Mouse (Mus musculus): ENCODE results near the gene Gramd1a. TPM values are rescaled to one million over a fixed set of nuclear protein-coding genes. Genes with fewer than 3 reads are reported as not detected.

The Gramd1a gene
- total RNA-seq, 1 experiment from 2014 or later = 90.0 TPM

GRCm38 (mm10) chr7:31130197-31130596 lies 25.5 kb downstream of the Gramd1a start:
- ATAC-seq (replicated peaks in 1 of 2; ENCODE audit: insufficient read depth in 1 of 2, low FRiP score in 2 of 2, low TSS enrichment in 1 of 2, low read depth in 1 of 2, poor library complexity in 2 of 2, severe bottlenecking in 2 of 2) = no peak

- no peak for ATAC-seq (replicated peaks in 1 of 2; ENCODE audit: insufficient read depth in 1 of 2, low FRiP score in 2 of 2, low TSS enrichment in 1 of 2, low read depth in 1 of 2, poor library complexity in 2 of 2, severe bottlenecking in 2 of 2)
Measured at GRCm38 (mm10) chr7:31128157-31128705, 27.5 kb downstream of the Gramd1a start.

DNA sequence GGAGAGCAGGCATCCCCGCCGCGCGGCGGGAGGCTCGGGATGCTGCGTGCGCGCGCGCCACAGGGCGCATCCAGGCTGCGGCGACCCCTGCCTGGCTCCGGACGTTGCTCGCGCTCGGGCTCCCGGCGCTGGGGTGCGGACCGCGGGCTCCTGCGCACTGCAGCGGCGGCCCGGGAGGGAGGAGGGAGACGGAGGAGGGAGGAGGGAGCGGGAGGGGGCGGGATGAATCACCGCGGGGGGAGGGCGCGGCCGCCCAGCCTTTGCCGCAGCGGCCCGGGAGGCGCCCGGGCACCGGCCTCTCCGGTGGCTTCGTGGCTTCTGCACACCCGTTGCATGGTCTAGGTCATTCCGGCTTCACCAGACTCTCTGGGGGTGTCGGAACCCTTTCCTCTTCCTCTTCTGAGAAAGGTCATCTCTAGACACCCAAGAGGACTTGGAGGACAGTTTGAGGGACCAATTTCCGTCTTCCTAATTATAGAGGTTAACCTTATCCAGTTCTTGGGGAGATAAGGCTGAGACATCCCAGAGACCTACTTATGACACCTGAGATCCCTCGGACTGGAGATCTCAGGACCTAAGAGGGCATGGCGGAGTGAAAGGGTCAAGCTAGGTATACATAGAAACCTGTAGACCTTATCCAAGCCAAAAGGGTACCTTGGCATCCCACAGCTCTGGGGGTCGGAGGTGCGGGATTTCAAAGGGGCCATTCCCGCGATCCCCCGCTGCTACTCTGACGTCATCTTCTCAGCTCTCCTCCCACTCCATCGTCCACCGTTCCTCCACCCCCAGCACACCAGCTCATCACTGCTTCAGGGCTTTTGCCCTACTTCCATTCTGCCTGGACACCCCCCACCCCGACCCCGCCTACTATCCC lies 28.6 kb downstream of the Gramd1a start, which contains the start of gene Scn1b:
Scn1b (minus strand) TSS at position 153 of the 874 bp plus-strand sequence.
- no peak for ATAC-seq (replicated peaks in 1 of 2; ENCODE audit: insufficient read depth in 1 of 2, low FRiP score in 2 of 2, low TSS enrichment in 1 of 2, low read depth in 1 of 2, poor library complexity in 2 of 2, severe bottlenecking in 2 of 2)

GRCm38 (mm10) chr7:31126211-31126751 lies 29.4 kb downstream of the Gramd1a start:
- ATAC-seq (replicated peaks in 1 of 2; ENCODE audit: insufficient read depth in 1 of 2, low FRiP score in 2 of 2, low TSS enrichment in 1 of 2, low read depth in 1 of 2, poor library complexity in 2 of 2, severe bottlenecking in 2 of 2) = no peak

DNA sequence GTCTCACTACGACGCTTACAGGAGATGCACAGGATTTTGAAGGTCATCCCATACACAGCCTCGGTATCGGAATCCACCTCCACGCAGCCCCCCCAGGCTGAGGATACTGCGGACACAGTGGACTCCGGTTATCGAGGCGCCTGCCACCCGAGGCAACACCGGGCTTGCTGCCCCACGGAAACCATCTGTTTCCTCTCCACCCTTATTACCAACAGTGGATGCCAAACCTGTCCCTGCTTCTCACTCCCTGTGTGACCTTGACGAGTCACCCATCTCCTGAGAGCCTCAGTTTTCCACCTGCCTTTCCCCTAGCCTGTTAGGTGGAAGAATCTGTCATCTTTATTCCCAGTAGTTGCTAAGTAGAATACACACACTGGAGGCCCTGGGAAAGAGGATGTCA lies 30.6 kb downstream of the Gramd1a start:
- ATAC-seq (replicated peaks in 1 of 2; ENCODE audit: insufficient read depth in 1 of 2, low FRiP score in 2 of 2, low TSS enrichment in 1 of 2, low read depth in 1 of 2, poor library complexity in 2 of 2, severe bottlenecking in 2 of 2) = peak; percentile 34 to 42; a peak in 3 of 4 replicates

DNA sequence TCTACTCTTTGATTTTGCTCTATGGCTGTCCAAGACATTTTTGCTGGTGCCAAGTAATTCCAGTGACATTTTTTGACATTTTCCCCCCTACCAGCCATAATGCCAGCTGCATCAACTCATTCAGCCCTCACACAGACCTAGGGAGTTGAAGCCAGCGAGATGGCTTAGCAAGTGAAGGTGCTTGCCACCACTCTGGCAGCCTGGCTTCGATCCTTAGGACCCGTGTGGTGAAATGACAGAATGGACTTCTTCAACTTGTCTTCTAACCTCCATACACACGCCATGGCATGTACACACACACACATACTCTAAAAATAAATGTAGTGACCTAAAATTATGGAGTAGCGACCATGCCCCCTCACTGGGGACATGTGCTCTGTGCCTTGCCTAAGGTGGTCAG lies 31.3 kb downstream of the Gramd1a start:
- no peak for ATAC-seq (replicated peaks in 1 of 2; ENCODE audit: insufficient read depth in 1 of 2, low FRiP score in 2 of 2, low TSS enrichment in 1 of 2, low read depth in 1 of 2, poor library complexity in 2 of 2, severe bottlenecking in 2 of 2)

- ATAC-seq (replicated peaks in 1 of 2; ENCODE audit: insufficient read depth in 1 of 2, low FRiP score in 2 of 2, low TSS enrichment in 1 of 2, low read depth in 1 of 2, poor library complexity in 2 of 2, severe bottlenecking in 2 of 2) = no peak
Measured at GRCm38 (mm10) chr7:31123697-31124096, 32.0 kb downstream of the Gramd1a start.

DNA sequence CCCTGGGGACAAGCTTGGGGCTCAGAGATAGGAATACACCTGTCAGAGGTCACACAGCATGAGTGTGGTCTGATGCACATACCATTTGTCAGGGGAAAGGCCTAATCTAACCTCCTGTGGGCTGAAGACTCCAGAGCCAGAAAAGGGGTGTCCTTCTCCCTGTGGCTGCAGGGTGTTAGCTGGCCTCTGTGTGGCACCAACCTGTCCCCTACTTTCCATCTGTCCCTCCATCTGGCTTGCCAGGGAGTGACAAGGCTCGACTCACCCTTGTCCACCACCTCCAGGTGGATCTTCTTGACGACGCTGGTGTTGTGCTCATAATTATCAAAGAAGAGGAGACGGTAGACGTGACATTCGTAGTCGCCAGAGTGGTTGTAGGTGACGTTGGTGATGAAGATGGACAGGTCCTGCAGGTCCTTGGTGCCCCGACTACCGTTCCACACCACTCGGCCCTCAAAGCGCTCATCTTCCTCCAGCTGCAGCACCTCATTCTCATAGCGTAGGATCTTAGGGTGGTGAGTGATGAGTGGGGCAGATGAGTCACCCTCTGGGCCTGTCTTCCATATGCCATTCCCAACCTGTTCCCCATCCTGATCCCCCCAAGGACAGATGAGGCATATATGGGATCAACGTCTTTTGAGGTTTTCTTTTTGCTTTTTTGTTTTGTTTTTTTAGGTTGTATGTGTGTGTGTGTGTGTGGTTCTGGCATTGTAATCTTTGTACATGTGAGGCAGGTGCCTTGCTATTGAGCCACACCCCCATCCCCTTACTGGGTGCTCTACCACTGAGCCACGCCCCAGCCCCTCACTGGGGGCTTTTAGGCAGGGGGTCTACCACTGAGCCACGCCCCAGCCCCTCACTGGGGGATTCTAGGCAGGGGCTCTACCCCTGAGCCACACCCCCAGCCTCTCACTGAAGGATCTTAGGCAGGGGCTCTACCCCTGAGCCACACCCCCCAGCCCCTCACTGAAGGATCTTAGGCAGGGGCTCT lies 32.8 kb downstream of the Gramd1a start:
- ATAC-seq (replicated peaks in 1 of 2; ENCODE audit: insufficient read depth in 1 of 2, low FRiP score in 2 of 2, low TSS enrichment in 1 of 2, low read depth in 1 of 2, poor library complexity in 2 of 2, severe bottlenecking in 2 of 2) = no peak

DNA sequence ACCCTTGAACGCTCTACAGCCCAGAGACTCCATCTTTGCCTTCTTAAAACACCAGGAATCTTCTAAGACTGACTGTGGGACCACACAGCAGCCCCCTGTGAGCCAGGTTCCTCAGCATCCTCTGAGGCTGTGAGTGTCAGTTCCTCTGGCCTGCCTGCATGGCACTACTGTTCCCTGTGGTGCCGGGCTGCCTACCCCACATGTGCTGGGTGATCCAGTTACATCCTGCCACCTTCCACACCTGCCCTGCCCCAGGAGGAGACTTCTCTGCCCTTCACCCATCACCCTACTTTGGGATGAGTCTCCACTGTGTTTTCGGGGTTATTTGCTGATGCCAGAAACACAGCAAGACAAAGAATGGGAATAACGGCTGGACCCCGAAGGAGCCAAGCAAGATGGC lies 36.1 kb downstream of the Gramd1a start:
- ATAC-seq (replicated peaks in 1 of 2; ENCODE audit: insufficient read depth in 1 of 2, low FRiP score in 2 of 2, low TSS enrichment in 1 of 2, low read depth in 1 of 2, poor library complexity in 2 of 2, severe bottlenecking in 2 of 2) = no peak

DNA sequence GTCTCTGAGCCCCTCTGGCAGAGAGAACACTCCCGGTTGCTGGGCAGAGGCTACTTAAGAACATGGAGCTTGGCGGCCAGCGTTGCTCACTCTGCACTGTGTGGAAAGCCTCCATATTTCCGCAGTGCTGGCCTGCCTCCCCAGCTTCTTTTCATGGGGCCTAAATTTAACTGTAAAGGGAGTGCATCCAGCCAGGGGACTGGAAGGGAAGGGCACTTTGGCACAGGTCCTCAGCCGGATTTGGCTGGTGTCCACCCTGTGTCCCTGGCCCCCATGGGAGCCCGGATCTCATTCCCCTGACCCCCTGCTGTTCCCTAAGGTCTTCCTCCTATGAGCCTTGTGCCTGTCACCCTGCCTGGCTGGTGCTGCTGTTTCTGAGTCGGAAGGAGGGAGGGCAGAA lies 37.2 kb downstream of the Gramd1a start:
- ATAC-seq (replicated peaks in 1 of 2; ENCODE audit: insufficient read depth in 1 of 2, low FRiP score in 2 of 2, low TSS enrichment in 1 of 2, low read depth in 1 of 2, poor library complexity in 2 of 2, severe bottlenecking in 2 of 2) = no peak

GRCm38 (mm10) chr7:31117465-31117864 lies 38.2 kb downstream of the Gramd1a start:
- no peak for ATAC-seq (replicated peaks in 1 of 2; ENCODE audit: insufficient read depth in 1 of 2, low FRiP score in 2 of 2, low TSS enrichment in 1 of 2, low read depth in 1 of 2, poor library complexity in 2 of 2, severe bottlenecking in 2 of 2)

GRCm38 (mm10) chr7:31116721-31117145 lies 39.0 kb downstream of the Gramd1a start:
- ATAC-seq (replicated peaks in 1 of 2; ENCODE audit: insufficient read depth in 1 of 2, low FRiP score in 2 of 2, low TSS enrichment in 1 of 2, low read depth in 1 of 2, poor library complexity in 2 of 2, severe bottlenecking in 2 of 2) = no peak

- ATAC-seq (replicated peaks in 1 of 2; ENCODE audit: insufficient read depth in 1 of 2, low FRiP score in 2 of 2, low TSS enrichment in 1 of 2, low read depth in 1 of 2, poor library complexity in 2 of 2, severe bottlenecking in 2 of 2) = peak; percentile 42 to 44
Measured at GRCm38 (mm10) chr7:31115587-31116043, 40.1 kb downstream of the Gramd1a start.

GRCm38 (mm10) chr7:31115182-31115581 lies 40.5 kb downstream of the Gramd1a start, which contains the start of gene Hpn:
TSS of gene Hpn (minus strand) at chr7:31115290.
- ATAC-seq (replicated peaks in 1 of 2; ENCODE audit: insufficient read depth in 1 of 2, low FRiP score in 2 of 2, low TSS enrichment in 1 of 2, low read depth in 1 of 2, poor library complexity in 2 of 2, severe bottlenecking in 2 of 2) = no peak

- no peak for ATAC-seq (replicated peaks in 1 of 2; ENCODE audit: insufficient read depth in 1 of 2, low FRiP score in 2 of 2, low TSS enrichment in 1 of 2, low read depth in 1 of 2, poor library complexity in 2 of 2, severe bottlenecking in 2 of 2)
Measured at GRCm38 (mm10) chr7:31114646-31115045, 41.0 kb downstream of the Gramd1a start.

DNA sequence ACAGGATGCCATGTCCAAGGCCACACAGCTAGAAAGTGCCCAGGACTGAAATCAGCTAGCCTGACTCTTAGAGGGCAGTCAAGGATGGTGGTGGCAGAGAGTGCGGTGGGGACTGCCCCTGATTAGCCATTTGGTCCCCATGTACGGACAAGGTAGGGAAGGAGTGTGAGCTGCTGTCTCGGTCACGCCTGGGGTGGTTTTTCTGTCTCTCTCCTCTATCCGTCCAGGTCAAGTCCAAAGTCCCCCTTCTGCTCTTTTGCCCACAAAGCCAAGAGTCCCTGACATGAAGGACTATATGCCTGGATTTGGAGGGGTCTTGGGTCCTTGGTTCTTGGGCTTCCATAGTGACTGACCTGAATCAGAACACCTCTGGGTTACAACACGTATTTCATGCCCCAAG lies 41.9 kb downstream of the Gramd1a start:
- no peak for ATAC-seq (replicated peaks in 1 of 2; ENCODE audit: insufficient read depth in 1 of 2, low FRiP score in 2 of 2, low TSS enrichment in 1 of 2, low read depth in 1 of 2, poor library complexity in 2 of 2, severe bottlenecking in 2 of 2)

DNA sequence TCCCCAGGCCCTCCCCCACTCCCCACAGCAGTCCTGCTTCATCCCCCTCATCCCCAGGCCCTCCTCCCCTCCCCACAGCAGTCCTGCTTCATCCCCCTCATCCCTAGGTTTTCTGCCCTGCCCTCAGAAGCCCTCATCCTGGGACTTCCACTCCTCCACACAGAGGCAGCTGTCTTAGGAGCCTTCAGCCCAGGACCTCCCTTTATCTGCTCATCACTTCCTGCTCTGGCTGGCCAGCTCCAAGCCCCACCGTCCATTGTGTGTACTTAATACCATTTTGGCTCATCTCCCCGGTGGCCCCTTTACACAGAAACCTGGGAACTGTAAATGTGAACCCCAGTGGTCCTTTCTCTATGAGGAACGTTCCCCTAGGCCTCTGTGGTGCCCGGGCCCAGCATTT lies 43.7 kb downstream of the Gramd1a start:
- ATAC-seq (replicated peaks in 1 of 2; ENCODE audit: insufficient read depth in 1 of 2, low FRiP score in 2 of 2, low TSS enrichment in 1 of 2, low read depth in 1 of 2, poor library complexity in 2 of 2, severe bottlenecking in 2 of 2) = no peak
